Mouse (Mus musculus): Measurements from ENCODE around the gene Ankrd33. TPM values are rescaled to one million over a fixed set of nuclear protein-coding genes. Genes with fewer than 3 reads are reported as not detected.

The Ankrd33 gene
- total RNA-seq (2014; fragmentation: Nextera tagmentation) (not detected in 2 replicates), total RNA-seq (2017) (not detected in 2 replicates), polyA plus RNA-seq (2012) (not detected in 2 replicates)

GRCm38 (mm10) chr15:101115511-101116110 lies at the start of gene Ankrd33:
Ankrd33 (plus strand) TSS chr15:101115755.
- Histone ChIP-seq H3K9me3 (replicated peaks) (peaks cover 75% of the 10 kb centered on the region), H3K36me3 (replicated peaks) (no peaks in the 10 kb centered on the region), H3K27me3 (ENCODE audit: insufficient read depth, low read length) (no peaks in the 10 kb centered on the region), H3K4me1 (ENCODE audit: insufficient read depth, low read depth, low read length) (no peaks in the 10 kb centered on the region), H3K4me3 (ENCODE audit: low read depth, low read length) (no peak within 1 kb of the TSS)
- no peak for ATAC-seq (ENCODE audit: extremely low read depth, insufficient number of reproducible peaks, low FRiP score, poor library complexity, severe bottlenecking)
- TF ChIP-seq CTCF (IDR thresholded peaks at IDR 0.05; ENCODE audit: low read depth, low read length) (no peak), GATA1 (IDR thresholded peaks at IDR 0.05; ENCODE audit: borderline replicate concordance, low read length) (no peak)
- DNase-seq (ENCODE audit: low spot score): no peak

GRCm38 (mm10) chr15:101066364-101066847 lies 49.1 kb upstream of the Ankrd33 start:
- H3K27me3 ChIP-seq (ENCODE audit: insufficient read depth, low read length): no peaks in the 10 kb centered on the region
- ATAC-seq (ENCODE audit: extremely low read depth, insufficient number of reproducible peaks, low FRiP score, poor library complexity, severe bottlenecking) (no peak), DNase-seq (ENCODE audit: low spot score) (no peak)
- H3K9me3 ChIP-seq (replicated peaks): peaks cover 97% of the 10 kb centered on the region
- no peaks in the 10 kb centered on the region for H3K4me1 ChIP-seq (ENCODE audit: insufficient read depth, low read depth, low read length)
- TF ChIP-seq TAL1 (conservative IDR thresholded peaks at IDR 0.05; ENCODE audit: low read depth, low read length): no peak
- no peak for TF ChIP-seq CTCF (IDR thresholded peaks at IDR 0.05; ENCODE audit: low read depth, low read length)
- TF ChIP-seq GATA1 (IDR thresholded peaks at IDR 0.05; ENCODE audit: borderline replicate concordance, low read length): no peak
- TF ChIP-seq GATA2 (IDR thresholded peaks at IDR 0.05; ENCODE audit: borderline replicate concordance, low read depth, low read length): no peak
- no peak for TF ChIP-seq POLR2AphosphoS5 (IDR thresholded peaks at IDR 0.05; ENCODE audit: insufficient replicate concordance, low read depth, low read length)
- H3K36me3 ChIP-seq (replicated peaks): no peaks in the 10 kb centered on the region
- no peak overlapping the region for H3K4me3 ChIP-seq (ENCODE audit: low read depth, low read length)

- Histone ChIP-seq H3K4me3 (ENCODE audit: low read depth, low read length) (no peak overlapping the region), H3K9me3 (replicated peaks) (peaks cover 96% of the 10 kb centered on the region), H3K4me1 (ENCODE audit: insufficient read depth, low read depth, low read length) (no peaks in the 10 kb centered on the region), H3K27me3 (ENCODE audit: insufficient read depth, low read length) (no peaks in the 10 kb centered on the region), H3K36me3 (replicated peaks) (no peaks in the 10 kb centered on the region)
- DNase-seq (ENCODE audit: low spot score): no peak
- no peak for ATAC-seq (ENCODE audit: extremely low read depth, insufficient number of reproducible peaks, low FRiP score, poor library complexity, severe bottlenecking)
- TF ChIP-seq GATA1 (IDR thresholded peaks at IDR 0.05; ENCODE audit: borderline replicate concordance, low read length): no peak
- no peak for TF ChIP-seq GATA2 (IDR thresholded peaks at IDR 0.05; ENCODE audit: borderline replicate concordance, low read depth, low read length)
- no peak for TF ChIP-seq POLR2AphosphoS5 (IDR thresholded peaks at IDR 0.05; ENCODE audit: insufficient replicate concordance, low read depth, low read length)
- no peak for TF ChIP-seq CTCF (IDR thresholded peaks at IDR 0.05; ENCODE audit: low read depth, low read length)
- TF ChIP-seq TAL1 (conservative IDR thresholded peaks at IDR 0.05; ENCODE audit: low read depth, low read length): no peak
Observed at GRCm38 (mm10) chr15:101066920-101067696, 48.4 kb upstream of the Ankrd33 start.

- H3K27me3 ChIP-seq (ENCODE audit: insufficient read depth, low read length): no peaks in the 10 kb centered on the region
- TF ChIP-seq GATA2 (IDR thresholded peaks at IDR 0.05; ENCODE audit: borderline replicate concordance, low read depth, low read length) (no peak), TAL1 (conservative IDR thresholded peaks at IDR 0.05; ENCODE audit: low read depth, low read length) (no peak), POLR2AphosphoS5 (IDR thresholded peaks at IDR 0.05; ENCODE audit: insufficient replicate concordance, low read depth, low read length) (no peak), GATA1 (IDR thresholded peaks at IDR 0.05; ENCODE audit: borderline replicate concordance, low read length) (no peak), CTCF (IDR thresholded peaks at IDR 0.05; ENCODE audit: low read depth, low read length) (no peak)
- H3K4me1 ChIP-seq (ENCODE audit: insufficient read depth, low read depth, low read length): no peaks in the 10 kb centered on the region
- H3K36me3 ChIP-seq (replicated peaks): no peaks in the 10 kb centered on the region
- ATAC-seq (ENCODE audit: extremely low read depth, insufficient number of reproducible peaks, low FRiP score, poor library complexity, severe bottlenecking): no peak
- no peak for DNase-seq (ENCODE audit: low spot score)
- no peak overlapping the region for H3K4me3 ChIP-seq (ENCODE audit: low read depth, low read length)
- H3K9me3 ChIP-seq (replicated peaks): peaks cover 96% of the 10 kb centered on the region
Observed at GRCm38 (mm10) chr15:101068029-101068428, 47.5 kb upstream of the Ankrd33 start.

DNA sequence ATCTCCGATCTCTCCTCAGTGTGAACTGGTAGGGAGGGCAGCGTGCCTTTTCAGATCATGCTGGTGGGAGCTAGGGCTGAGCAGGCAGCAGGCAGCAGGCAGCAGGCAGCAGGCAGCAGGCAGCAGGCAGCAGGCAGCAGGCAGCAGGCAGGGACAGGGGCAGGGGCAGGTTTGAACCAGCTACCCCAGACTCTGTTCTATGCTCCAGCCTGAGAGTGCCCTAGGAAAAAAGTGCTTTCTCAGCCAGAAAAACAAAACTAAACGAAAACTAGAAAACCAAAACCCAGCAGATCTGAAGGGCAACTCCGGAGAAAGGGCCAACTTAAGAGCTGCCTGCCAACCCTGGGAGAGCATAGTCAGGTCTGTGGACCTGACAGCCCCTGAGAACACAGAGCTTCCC lies 46.9 kb upstream of the Ankrd33 start:
- TF ChIP-seq TAL1 (conservative IDR thresholded peaks at IDR 0.05; ENCODE audit: low read depth, low read length): no peak
- Histone ChIP-seq H3K4me3 (ENCODE audit: low read depth, low read length) (no peak overlapping the region), H3K4me1 (ENCODE audit: insufficient read depth, low read depth, low read length) (no peaks in the 10 kb centered on the region), H3K27me3 (ENCODE audit: insufficient read depth, low read length) (no peaks in the 10 kb centered on the region), H3K36me3 (replicated peaks) (no peaks in the 10 kb centered on the region), H3K9me3 (replicated peaks) (peaks cover 96% of the 10 kb centered on the region)
- ATAC-seq (ENCODE audit: extremely low read depth, insufficient number of reproducible peaks, low FRiP score, poor library complexity, severe bottlenecking): no peak
- no peak for DNase-seq (ENCODE audit: low spot score)

DNA sequence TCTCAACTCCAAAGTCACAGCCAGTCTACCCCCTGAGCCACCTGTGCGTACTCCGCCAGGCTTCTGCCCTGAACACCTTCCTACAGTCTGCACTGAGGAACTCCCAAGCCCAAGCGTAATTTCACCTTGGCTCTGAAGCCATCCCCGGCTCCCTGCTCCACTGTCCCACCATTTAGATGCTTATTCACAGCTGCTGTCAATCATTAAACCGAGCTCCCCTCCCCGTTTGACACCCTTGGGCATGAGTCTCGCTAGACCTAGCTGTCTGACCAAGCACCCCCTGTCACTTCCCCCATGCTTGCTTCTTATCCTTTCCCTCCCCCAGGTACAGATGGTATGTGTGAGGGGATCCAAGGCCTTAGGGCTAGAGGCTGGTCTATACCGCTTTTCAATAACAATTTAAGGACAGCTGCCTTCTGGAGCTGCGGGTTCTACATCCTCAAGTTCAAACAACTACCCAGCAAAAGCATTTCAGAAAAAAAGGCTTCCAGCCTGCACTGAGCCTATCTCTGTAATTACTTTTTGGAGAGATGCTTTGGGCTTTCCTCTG lies 45.8 kb upstream of the Ankrd33 start:
- TF ChIP-seq GATA1 (IDR thresholded peaks at IDR 0.05; ENCODE audit: borderline replicate concordance, low read length): no peak
- TF ChIP-seq GATA2 (IDR thresholded peaks at IDR 0.05; ENCODE audit: borderline replicate concordance, low read depth, low read length): no peak
- no peak for TF ChIP-seq TAL1 (conservative IDR thresholded peaks at IDR 0.05; ENCODE audit: low read depth, low read length)
- no peak for TF ChIP-seq CTCF (IDR thresholded peaks at IDR 0.05; ENCODE audit: low read depth, low read length)
- TF ChIP-seq POLR2AphosphoS5 (IDR thresholded peaks at IDR 0.05; ENCODE audit: insufficient replicate concordance, low read depth, low read length): no peak
- Histone ChIP-seq H3K36me3 (replicated peaks) (no peaks in the 10 kb centered on the region), H3K27me3 (ENCODE audit: insufficient read depth, low read length) (no peaks in the 10 kb centered on the region), H3K4me3 (ENCODE audit: low read depth, low read length) (no peak overlapping the region), H3K4me1 (ENCODE audit: insufficient read depth, low read depth, low read length) (no peaks in the 10 kb centered on the region), H3K9me3 (replicated peaks) (peaks cover 96% of the 10 kb centered on the region)
- DNase-seq (ENCODE audit: low spot score) (no peak), ATAC-seq (ENCODE audit: extremely low read depth, insufficient number of reproducible peaks, low FRiP score, poor library complexity, severe bottlenecking) (no peak)

Data from G1E (cell line).